Mouse (Mus musculus): ENCODE measurements around the gene Enpp6. TPM values are rescaled to one million over a fixed set of nuclear protein-coding genes. Genes with fewer than 3 reads are reported as not detected.
A peak's percentile ranks its signal among the peaks of the same experiment; 100 is the strongest.

Gene Enpp6
- total and polyA plus RNA-seq, 2 experiments from 2014 or later = 4.2 to 12.8 TPM

- ATAC-seq (no peak), DNase-seq (ENCODE audit: low spot score) (no peak)
- TF ChIP-seq CTCF (IDR thresholded peaks at IDR 0.05; ENCODE audit: low read depth) = no peak
- Histone ChIP-seq H3K27ac (no peak overlapping the region), H3K27me3 (ENCODE audit: insufficient read depth, low read length) (no peaks in the 10 kb centered on the region), H3K9me3 (ENCODE audit: low read length) (no peaks in the 10 kb centered on the region), H3K4me2 (ENCODE audit: low read depth, low read length) (no peak overlapping the region), H3K9ac (replicated peaks; ENCODE audit: low read length) (no peak overlapping the region), H3K4me1 (ENCODE audit: insufficient read depth, low read length) (no peaks in the 10 kb centered on the region), H3K36me3 (ENCODE audit: insufficient read depth, low read length) (no peaks in the 10 kb centered on the region), H3K4me3 (ENCODE audit: low read length) (no peak overlapping the region)
- 91% methylated on average over 4 of the region's 4 CpGs for WGBS
These were observed 37.9 kb downstream of the Enpp6 start for GRCm38 (mm10) chr8:47024612-47025011.

- TF ChIP-seq CTCF (IDR thresholded peaks at IDR 0.05; ENCODE audit: low read depth) = no peak
- 55% methylated on average over 10 of the region's 10 CpGs for WGBS
- no peaks in the 10 kb centered on the region for H3K9me3 ChIP-seq (ENCODE audit: low read length)
- H3K4me2 ChIP-seq (ENCODE audit: low read depth, low read length) = no peak overlapping the region
- DNase-seq (ENCODE audit: low spot score) (no peak), ATAC-seq (no peak)
- no peak overlapping the region for H3K27ac ChIP-seq
- H3K36me3 ChIP-seq (ENCODE audit: insufficient read depth, low read length) = no peaks in the 10 kb centered on the region
- no peaks in the 10 kb centered on the region for H3K4me1 ChIP-seq (ENCODE audit: insufficient read depth, low read length)
- H3K27me3 ChIP-seq (ENCODE audit: insufficient read depth, low read length) = no peaks in the 10 kb centered on the region
- H3K9ac ChIP-seq (replicated peaks; ENCODE audit: low read length) = no peak overlapping the region
- no peak overlapping the region for H3K4me3 ChIP-seq (ENCODE audit: low read length)
These were observed 40.3 kb downstream of the Enpp6 start for GRCm38 (mm10) chr8:47026841-47027490.

- Histone ChIP-seq H3K9ac (replicated peaks; ENCODE audit: low read length) (no peak overlapping the region), H3K4me2 (ENCODE audit: low read depth, low read length) (no peak overlapping the region), H3K36me3 (ENCODE audit: insufficient read depth, low read length) (no peaks in the 10 kb centered on the region), H3K27ac (no peak overlapping the region), H3K9me3 (ENCODE audit: low read length) (no peaks in the 10 kb centered on the region), H3K4me3 (ENCODE audit: low read length) (no peak overlapping the region), H3K4me1 (ENCODE audit: insufficient read depth, low read length) (no peaks in the 10 kb centered on the region), H3K27me3 (ENCODE audit: insufficient read depth, low read length) (no peaks in the 10 kb centered on the region)
- ATAC-seq (peak; percentile 51; the same call in 1 of the 2 replicates), DNase-seq (ENCODE audit: low spot score) (peak; percentile 8)
- 20% methylated on average over 6 of the region's 6 CpGs for WGBS
- TF ChIP-seq CTCF (IDR thresholded peaks at IDR 0.05; ENCODE audit: low read depth) = no peak
These were observed 41.8 kb downstream of the Enpp6 start for GRCm38 (mm10) chr8:47028474-47028873.

- H3K9me3 ChIP-seq (ENCODE audit: low read length) = no peaks in the 10 kb centered on the region
- no peak overlapping the region for H3K9ac ChIP-seq (replicated peaks; ENCODE audit: low read length)
- ATAC-seq = no peak
- H3K4me2 ChIP-seq (ENCODE audit: low read depth, low read length) = no peak overlapping the region
- no peak for DNase-seq (ENCODE audit: low spot score)
- H3K27me3 ChIP-seq (ENCODE audit: insufficient read depth, low read length) = no peaks in the 10 kb centered on the region
- no peak overlapping the region for H3K4me3 ChIP-seq (ENCODE audit: low read length)
- no peak for TF ChIP-seq CTCF (IDR thresholded peaks at IDR 0.05; ENCODE audit: low read depth)
- 80% methylated on average over 19 of the region's 19 CpGs for WGBS
- no peaks in the 10 kb centered on the region for H3K36me3 ChIP-seq (ENCODE audit: insufficient read depth, low read length)
- no peak overlapping the region for H3K27ac ChIP-seq
- H3K4me1 ChIP-seq (ENCODE audit: insufficient read depth, low read length) = no peaks in the 10 kb centered on the region
These were observed 43.6 kb downstream of the Enpp6 start for GRCm38 (mm10) chr8:47030321-47030720.

GRCm38 (mm10) chr8:47032081-47032480 is 45.4 kb downstream of the Enpp6 start:
- ATAC-seq (no peak), DNase-seq (ENCODE audit: low spot score) (no peak)
- no peaks in the 10 kb centered on the region for H3K4me1 ChIP-seq (ENCODE audit: insufficient read depth, low read length)
- H3K9me3 ChIP-seq (ENCODE audit: low read length) = no peaks in the 10 kb centered on the region
- no peaks in the 10 kb centered on the region for H3K27me3 ChIP-seq (ENCODE audit: insufficient read depth, low read length)
- no peak overlapping the region for H3K4me3 ChIP-seq (ENCODE audit: low read length)
- 87% methylated on average over 7 of the region's 7 CpGs for WGBS
- no peak overlapping the region for H3K27ac ChIP-seq
- H3K4me2 ChIP-seq (ENCODE audit: low read depth, low read length) = no peak overlapping the region
- H3K36me3 ChIP-seq (ENCODE audit: insufficient read depth, low read length) = no peaks in the 10 kb centered on the region
- no peak overlapping the region for H3K9ac ChIP-seq (replicated peaks; ENCODE audit: low read length)
- no peak for TF ChIP-seq CTCF (IDR thresholded peaks at IDR 0.05; ENCODE audit: low read depth)

GRCm38 (mm10) chr8:47033976-47034375 is 47.3 kb downstream of the Enpp6 start:
- Histone ChIP-seq H3K4me3 (ENCODE audit: low read length) (no peak overlapping the region), H3K4me2 (ENCODE audit: low read depth, low read length) (no peak overlapping the region), H3K36me3 (ENCODE audit: insufficient read depth, low read length) (no peaks in the 10 kb centered on the region), H3K4me1 (ENCODE audit: insufficient read depth, low read length) (no peaks in the 10 kb centered on the region), H3K9ac (replicated peaks; ENCODE audit: low read length) (no peak overlapping the region), H3K27ac (no peak overlapping the region), H3K9me3 (ENCODE audit: low read length) (no peaks in the 10 kb centered on the region), H3K27me3 (ENCODE audit: insufficient read depth, low read length) (no peaks in the 10 kb centered on the region)
- no peak for ATAC-seq
- DNase-seq (ENCODE audit: low spot score) = no peak
- 87% methylated on average over 4 of the region's 4 CpGs for WGBS
- no peak for TF ChIP-seq CTCF (IDR thresholded peaks at IDR 0.05; ENCODE audit: low read depth)

GRCm38 (mm10) chr8:47036501-47036900 is 49.8 kb downstream of the Enpp6 start:
- H3K4me2 ChIP-seq (ENCODE audit: low read depth, low read length) = no peak overlapping the region
- H3K36me3 ChIP-seq (ENCODE audit: insufficient read depth, low read length) = no peaks in the 10 kb centered on the region
- no peak overlapping the region for H3K27ac ChIP-seq
- H3K9me3 ChIP-seq (ENCODE audit: low read length) = no peaks in the 10 kb centered on the region
- no peak overlapping the region for H3K4me3 ChIP-seq (ENCODE audit: low read length)
- 84% methylated on average over 8 of the region's 8 CpGs for WGBS
- H3K9ac ChIP-seq (replicated peaks; ENCODE audit: low read length) = no peak overlapping the region
- ATAC-seq (no peak), DNase-seq (ENCODE audit: low spot score) (no peak)
- H3K4me1 ChIP-seq (ENCODE audit: insufficient read depth, low read length) = no peaks in the 10 kb centered on the region
- no peak for TF ChIP-seq CTCF (IDR thresholded peaks at IDR 0.05; ENCODE audit: low read depth)
- H3K27me3 ChIP-seq (ENCODE audit: insufficient read depth, low read length) = no peaks in the 10 kb centered on the region

All from hindbrain, postnatal 0 days (tissue).